Mouse (Mus musculus): ENCODE data around the gene Hist2h2ac.

Gene Hist2h2ac

DNA sequence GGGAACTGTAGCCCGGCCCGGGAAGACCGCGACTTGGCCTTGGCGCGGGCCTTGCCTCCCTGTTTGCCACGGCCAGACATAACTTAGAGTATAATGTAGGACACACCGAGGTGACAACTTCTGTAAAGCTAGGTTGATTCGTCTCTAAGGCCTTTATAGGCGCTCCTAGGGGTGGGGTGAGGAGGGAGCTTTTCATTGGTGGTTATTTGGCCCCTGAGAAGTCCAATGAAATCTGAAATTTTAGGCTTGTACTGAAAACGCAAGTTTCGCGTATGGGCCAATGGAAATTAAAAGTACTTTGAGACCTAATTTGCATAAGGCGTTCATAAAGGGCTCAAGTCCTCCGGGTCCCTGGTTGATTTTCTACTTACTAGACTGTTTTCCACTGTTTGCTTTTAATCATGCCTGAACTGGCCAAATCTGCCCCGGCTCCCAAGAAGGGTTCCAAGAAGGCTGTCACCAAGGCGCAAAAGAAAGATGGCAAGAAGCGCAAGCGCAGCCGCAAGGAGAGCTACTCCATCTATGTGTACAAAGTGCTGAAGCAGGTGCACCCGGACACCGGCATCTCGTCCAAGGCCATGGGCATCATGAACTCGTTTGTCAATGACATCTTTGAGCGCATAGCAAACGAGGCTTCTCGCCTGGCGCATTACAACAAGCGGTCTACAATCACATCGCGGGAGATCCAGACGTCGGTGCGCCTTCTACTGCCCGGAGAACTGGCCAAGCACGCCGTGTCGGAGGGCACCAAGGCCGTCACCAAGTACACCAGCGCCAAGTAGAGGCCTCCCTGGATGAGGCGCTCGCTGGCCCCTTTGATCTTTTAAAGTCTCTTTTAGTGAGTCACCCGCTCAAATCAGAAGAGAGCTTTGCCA lies at the start of gene Hist2h2ac, which contains the start of gene Hist2h2be:
TSS of gene Hist2h2ac (minus strand) at position 116 of the 875 bp plus-strand sequence.
TSS of gene Hist2h2be (plus strand) at position 355 of the 875 bp plus-strand sequence.
- DNase-seq (ENCODE audit: low read depth in 2 of 2, low spot score in 2 of 2) = peak; percentile 71 to 78

DNA sequence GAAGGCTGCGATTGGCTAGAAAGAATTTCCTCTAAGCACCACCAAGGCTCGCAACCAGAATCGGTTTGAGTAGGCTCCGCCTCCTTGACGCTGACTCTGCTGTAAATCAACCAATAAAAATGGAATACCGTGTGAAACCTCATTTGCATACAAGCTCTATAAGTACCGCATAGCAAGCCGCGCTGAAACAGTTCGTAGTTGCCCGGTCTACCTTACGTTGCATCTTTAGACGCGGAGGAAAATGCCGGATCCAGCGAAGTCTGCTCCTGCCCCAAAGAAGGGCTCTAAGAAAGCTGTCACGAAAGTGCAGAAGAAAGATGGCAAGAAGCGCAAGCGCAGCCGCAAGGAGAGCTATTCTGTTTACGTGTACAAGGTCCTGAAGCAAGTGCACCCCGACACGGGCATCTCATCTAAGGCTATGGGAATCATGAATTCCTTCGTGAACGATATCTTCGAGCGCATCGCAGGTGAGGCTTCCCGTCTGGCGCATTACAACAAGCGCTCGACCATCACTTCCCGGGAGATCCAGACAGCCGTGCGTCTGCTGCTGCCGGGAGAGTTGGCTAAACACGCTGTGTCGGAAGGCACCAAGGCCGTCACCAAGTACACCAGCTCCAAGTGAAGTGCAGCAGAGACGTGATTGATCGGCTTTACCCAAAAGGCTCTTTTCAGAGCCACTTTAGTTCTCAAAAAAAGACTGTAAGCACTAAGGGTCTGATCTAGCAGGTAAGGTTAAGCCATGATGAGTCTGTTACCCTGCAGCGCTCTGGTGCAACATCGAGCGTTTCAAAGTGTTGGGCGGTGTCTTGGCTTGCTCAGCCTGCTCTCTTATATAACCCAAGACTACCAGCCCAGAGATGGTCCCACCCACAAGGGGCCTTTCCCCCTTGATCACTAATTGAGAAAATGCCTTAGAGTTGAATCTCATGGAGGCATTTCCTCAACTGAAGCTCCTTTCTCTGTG lies 49.1 kb upstream of the Hist2h2ac start, which contains the start of gene Hist2h2bb:
TSS of gene Hist2h2bb (plus strand) at position 242 of the 964 bp plus-strand sequence.
- peak; percentile 70 to 78 for DNase-seq (ENCODE audit: low read depth in 2 of 2, low spot score in 2 of 2)

DNA sequence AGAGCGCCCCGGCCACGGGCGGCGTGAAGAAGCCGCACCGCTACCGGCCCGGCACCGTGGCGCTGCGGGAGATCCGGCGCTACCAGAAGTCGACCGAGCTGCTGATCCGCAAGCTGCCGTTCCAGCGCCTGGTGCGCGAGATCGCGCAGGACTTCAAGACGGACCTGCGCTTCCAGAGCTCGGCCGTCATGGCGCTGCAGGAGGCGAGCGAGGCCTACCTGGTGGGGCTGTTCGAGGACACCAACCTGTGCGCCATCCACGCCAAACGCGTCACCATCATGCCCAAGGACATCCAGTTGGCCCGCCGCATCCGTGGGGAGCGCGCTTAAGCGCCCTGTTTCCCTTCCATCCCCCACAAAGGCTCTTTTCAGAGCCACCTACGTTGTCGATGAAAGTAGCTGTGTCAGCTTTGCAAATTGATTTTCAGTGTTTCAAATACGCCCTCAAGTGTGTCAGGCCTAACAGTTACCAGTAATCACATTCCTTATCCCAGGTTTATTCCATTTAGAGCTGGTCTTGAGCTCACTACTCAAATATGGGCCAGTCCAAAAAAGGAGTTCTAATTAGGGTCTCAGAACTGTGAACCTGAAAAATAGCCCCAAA lies 48.2 kb upstream of the Hist2h2ac start:
- DNase-seq (ENCODE audit: low read depth in 2 of 2, low spot score in 2 of 2) = peak in 1 of 2 experiments; percentile 23

DNA sequence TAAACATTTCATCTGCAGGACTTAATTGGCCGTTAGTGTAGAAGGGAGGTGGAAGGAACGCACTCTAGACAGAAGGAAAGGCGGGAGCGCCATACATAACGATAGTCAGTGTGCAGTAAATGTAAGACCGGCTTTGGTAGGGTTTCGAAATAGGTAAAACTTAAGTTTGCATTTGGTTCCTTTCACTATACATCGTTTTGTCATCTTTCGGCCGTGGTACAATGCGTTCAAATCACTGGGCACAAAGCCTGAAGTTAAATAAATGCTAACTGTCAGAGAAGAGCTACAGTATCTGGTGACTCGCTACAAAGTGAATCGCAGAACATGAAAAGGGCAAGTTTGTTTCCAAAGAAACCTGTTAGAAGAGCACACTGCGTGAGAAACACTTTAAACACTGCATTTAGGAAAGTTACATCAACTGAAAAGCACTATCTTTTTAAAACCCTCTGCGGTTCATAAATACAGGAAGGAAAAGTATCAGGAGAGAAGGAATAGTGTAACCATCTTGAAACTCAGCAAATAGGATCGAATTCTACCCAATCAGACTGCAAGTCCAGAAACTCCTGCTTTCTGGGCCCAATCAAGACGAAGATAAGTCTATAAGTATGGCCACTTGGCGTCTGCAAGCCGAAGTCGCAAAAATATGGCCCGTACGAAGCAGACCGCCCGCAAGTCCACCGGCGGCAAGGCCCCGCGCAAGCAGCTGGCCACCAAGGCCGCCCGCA lies 47.5 kb upstream of the Hist2h2ac start, which contains the start of gene Hist2h3b:
TSS of gene Hist2h3b (plus strand) at position 604 of the 725 bp plus-strand sequence.
- peak; percentile 28 to 42 for DNase-seq (ENCODE audit: low read depth in 2 of 2, low spot score in 2 of 2)

DNA sequence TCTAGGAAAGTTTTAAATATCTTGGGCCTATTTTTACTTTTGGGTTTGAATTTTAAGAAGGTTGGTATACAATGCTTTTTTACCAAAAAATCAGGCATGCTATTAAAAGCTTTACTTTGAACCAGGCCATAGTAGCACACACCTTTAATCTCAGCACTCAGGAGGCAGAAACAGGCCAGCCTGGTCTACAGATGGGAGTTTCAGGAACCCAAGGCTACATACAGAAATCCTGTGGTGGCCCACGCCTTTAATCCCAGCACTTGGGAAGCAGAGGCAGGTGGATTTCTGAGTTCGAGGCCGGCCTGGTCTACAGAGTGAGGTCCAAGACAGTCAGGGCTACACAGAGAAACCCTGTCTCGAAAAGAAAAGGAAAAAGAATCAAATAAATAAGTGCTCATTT lies 46.9 kb upstream of the Hist2h2ac start:
- no peak for DNase-seq (ENCODE audit: low read depth in 2 of 2, low spot score in 2 of 2)

DNA sequence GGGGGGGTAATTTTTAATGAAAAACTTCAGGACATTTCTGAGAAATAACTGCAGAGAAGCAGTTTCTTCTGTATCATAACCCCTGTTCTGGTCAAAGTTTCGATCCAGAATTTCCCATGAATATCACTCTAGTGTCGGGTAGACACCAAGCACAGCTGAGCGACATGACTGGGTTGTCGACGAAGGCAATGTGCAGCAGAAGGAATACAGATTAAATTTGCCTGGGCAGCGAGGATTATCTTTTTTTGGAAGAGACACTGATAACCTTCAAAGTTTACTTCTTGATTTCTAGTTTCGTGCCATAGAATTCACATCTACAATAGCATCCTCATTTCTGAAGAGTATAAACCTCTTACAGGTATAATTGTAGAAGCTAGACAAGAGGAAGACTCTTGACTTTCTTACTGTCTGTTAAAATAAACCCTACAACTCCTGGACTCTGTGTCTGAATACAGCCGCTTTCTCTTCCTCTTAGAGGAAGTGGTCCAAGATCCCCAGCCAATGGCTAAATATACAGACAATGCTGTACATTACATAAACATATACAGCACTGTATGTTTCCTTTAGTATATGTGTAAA lies 45.5 kb upstream of the Hist2h2ac start:
- no peak for DNase-seq (ENCODE audit: low read depth in 2 of 2, low spot score in 2 of 2)

DNA sequence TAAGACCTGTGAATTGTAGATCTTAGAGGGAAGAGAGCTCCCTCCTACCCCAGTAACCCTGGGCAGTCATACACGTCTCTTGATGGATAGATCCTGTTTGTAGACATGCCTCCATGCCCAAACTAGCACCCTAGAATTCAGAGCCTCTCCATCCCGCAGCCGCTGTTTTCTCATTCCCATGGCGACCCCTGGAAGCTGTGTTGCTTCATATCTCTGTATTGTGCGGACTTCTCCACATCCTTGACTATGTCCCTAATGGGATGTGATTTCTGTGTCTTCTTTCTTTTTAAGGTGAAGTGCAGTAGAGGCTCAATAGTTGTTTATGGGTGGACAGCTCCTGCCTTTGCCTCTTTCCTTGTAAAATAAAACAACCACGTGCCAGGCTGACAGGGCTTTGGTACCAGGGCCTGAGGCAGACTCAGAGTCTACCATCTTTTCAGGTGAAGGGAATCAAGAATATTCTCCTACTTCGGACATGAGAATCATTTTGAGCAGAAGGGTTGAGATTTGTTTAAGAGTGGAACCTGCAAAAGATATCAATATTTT lies 43.8 kb upstream of the Hist2h2ac start:
- no peak for DNase-seq (ENCODE audit: low read depth in 2 of 2, low spot score in 2 of 2)

DNA sequence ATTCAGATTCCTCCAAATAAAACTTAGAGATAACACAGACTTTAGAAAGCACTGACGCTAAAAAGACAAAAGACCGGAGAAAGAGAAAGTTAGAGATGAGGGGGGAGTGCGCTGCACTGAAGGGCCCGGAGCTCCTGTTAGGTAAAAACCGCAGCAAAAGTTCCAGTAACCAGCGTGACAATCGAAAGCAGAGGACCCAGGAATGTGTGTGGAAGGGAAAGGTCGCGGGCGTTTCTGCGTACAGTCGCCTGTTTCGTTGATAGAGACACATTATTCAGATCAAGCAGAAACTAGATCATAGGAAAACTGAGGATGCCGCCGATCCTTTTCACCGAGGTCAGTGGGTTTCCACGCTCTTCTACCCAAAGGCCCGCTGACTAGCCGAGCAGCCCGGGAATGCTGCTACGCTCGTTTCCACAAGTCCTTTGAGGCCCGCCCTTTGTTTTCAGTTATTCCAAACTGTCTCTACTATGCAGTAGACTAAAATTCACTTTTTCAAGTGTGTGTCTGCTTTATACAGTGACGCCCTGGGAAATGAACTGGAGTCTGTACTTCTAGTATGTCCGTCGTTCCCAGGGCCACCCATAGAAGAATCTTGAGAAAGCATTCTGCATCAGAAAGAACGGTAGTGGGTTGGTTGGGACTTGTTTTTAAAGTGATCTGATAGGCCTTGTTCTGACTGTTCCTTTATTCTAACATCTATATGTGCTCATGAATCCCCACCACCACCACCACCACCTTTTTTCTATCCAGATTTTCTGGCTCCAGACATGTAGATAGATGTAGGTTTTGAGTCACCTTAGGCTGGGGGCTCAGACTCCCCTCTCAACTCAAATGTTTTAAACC lies 43.1 kb upstream of the Hist2h2ac start:
- DNase-seq (ENCODE audit: low read depth in 2 of 2, low spot score in 2 of 2) = peak in 1 of 2 experiments; percentile 44

DNA sequence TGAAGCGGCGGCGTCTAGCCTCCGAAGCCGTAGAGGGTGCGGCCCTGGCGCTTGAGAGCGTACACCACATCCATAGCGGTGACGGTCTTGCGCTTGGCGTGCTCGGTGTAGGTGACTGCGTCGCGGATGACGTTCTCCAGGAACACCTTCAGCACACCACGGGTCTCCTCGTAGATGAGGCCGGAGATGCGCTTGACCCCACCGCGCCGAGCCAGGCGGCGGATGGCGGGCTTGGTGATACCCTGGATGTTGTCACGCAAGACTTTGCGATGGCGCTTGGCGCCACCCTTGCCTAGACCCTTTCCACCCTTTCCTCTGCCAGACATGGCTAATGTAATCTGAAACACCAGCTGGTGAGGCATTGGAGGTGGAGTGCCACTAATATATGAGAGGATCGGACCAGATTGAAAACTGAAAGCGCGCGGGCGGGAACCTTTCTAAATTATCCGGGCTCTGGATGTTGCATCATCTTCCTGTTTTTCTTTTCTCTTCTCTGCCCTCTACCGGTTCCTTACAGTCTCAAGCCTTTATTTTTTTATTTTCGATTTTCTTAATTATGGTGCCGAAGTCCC lies 42.4 kb upstream of the Hist2h2ac start, which contains the start of gene Hist2h4:
TSS of gene Hist2h4 (minus strand) at position 333 of the 572 bp plus-strand sequence.
- DNase-seq (ENCODE audit: low read depth in 2 of 2, low spot score in 2 of 2) = peak; percentile 91 to 96

DNA sequence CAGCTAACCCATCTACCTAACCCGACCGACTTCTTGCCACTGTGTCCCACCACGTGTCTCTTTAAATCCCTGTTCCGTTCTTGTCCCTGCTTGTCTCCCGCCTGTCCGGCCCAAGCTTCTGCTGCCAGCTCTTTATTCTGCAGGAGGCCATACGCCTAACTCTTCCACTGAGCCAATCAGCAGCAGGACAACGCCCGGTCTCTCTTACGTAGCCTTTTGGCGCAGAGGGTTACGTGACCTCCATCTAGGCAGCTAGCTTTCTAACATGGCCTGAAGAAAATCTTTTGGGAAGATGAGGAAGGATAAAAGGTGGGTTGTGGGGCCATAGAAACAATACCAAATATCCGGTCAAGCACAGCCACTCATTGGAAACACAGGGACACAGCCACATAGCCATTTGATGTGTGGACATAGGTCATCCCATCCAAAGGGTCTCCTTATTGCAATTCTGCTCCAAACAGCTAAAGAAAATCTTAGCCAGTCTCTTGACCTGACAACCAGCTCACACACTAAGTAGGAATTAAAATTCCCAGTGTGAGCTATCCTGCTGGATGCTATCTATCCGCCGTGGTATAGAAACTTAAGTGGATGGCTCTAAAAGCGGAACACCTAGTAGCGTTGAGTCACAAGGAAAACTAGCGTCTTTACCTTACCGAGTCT lies 41.7 kb upstream of the Hist2h2ac start:
- peak; percentile 43 to 50 for DNase-seq (ENCODE audit: low read depth in 2 of 2, low spot score in 2 of 2)

DNA sequence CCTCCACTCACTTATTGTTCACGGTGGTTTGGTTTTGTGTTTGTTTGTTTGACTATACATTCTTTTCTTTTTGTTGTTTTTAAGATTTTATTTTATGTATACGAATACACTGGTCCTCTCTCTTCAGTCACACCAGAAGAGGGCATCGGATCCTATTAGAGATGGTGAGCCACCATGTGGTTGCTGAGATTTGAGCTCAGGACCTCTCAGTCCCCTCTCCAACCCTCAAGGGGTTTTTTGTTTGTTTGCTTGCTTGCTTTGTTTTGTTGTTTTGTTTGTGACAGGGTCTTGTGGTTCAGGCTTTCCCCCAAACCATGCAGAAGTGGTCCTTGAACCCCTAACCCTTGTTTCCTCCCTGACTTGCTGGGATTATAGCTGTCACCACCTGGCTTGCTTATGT lies 40.9 kb upstream of the Hist2h2ac start:
- DNase-seq (ENCODE audit: low read depth in 2 of 2, low spot score in 2 of 2) = no peak

DNA sequence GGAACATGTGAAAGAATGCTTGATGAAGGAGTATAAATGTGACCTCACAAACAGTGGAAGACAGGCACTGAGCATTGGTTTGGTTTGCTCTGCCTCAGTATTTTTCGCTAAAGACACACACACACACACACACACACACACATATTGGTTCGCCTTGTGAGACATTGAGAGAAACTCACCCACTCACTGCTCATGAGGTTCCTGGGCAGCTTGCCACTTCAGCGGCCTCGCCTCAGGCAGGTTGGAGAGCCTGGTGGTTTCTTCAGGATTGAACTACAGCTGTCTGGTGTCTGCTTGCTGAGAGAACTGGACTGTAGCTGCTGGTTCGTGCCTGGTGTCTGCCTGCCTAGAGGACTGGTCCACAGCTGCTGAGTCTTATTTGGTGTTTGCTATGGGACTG lies 39.5 kb upstream of the Hist2h2ac start:
- DNase-seq (ENCODE audit: low read depth in 2 of 2, low spot score in 2 of 2) = no peak

DNA sequence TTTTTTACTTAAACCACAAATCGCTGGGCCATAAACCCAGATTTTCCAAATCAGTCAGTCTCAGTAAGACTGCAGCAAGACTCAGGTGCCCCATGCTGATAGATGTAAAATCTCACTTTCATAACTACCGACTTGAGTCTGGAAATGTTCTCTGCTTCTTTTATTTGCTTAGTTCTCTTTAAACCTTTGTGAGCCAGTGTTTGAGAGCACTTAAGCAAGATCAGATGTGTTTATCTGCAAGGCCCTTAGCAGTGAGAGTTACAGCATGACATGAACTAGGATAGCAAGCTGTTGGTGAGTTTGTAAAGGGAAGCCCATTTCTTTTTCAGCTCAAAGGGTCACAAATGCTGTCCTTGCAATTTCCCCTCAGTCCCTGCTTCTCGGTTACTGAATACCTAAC lies 36.5 kb upstream of the Hist2h2ac start:
- no peak for DNase-seq (ENCODE audit: low read depth in 2 of 2, low spot score in 2 of 2)

DNA sequence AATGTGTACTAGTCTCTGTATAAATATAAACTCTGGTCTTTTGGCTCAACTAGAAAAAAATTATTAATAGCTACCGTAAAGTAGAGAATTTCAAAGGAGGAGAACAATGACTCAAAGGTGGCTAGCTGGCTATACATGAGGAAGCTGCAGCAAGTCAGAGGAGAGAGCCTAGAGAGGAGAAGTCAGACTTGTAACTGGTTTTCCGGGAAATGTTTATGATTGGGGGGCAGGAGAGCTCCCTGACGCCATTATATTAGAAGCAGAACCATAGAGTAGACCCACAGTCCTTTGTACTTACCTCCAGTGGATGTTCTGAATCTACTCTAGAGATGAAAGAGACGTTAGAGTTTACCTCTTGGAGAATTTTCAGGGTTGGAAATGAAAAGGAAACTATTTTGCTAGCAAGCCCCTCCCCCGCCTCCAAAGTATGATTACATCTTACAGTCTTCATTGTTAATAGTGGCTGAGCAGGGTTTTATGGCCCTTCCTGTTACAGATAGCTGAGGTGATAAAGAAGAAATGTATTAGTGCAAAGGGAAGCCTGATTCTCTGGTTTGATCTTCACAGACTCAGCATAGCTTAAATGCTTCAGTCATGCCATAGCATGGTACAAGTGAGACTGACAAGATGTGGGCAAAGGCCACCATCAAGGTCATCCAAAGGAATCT lies 35.4 kb upstream of the Hist2h2ac start:
- no peak for DNase-seq (ENCODE audit: low read depth in 2 of 2, low spot score in 2 of 2)

DNA sequence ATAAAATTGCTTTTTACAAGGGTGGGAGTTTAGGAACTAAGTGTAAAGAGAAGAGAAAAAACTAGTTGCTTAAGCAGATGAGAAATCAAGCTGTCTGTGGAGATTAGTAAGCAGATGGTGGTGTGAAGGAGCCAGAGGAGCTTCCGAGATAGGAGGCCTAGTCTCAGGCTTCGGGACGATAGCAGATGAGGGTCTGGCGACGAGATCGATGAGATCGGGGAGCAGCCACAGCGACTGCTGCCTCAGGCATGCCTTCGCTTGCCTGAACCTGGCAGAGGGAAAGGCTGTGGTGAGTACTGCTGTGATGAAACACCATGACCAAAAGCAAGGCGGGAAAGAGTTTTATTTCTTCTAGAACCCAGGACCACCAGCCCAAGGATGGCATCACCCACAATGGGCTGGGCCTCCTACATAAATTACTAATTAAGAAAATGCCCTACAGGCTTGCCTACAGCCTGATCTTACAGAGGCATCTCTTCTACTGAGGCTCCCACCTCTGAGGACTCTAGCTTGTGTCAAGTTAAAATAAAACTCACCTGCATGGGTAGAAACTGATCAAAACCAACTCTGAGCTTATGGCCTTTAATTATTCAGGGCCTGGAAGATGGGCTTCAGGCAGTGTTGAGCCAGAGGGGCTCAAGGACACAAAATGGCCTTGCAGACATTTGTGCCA lies 34.1 kb upstream of the Hist2h2ac start:
- DNase-seq (ENCODE audit: low read depth in 2 of 2, low spot score in 2 of 2) = no peak

DNA sequence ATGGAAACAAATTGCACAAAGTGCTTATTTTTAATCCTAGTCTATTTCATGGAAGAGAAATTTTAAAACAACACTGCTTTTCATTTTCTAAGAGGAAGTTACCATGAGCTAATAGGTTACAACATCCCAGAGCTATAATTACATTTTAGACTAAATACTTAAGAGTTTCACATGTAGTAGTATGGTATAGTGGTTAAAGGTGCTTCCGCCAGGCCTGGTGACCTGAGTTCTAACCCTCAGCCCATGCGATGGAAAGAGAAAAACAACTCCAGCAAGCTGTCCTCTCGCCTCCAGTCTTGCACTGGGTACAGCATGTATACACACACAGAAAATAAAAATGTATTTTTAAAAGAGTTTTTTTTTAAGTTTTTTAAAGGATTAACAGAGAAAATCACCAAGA lies 31.1 kb upstream of the Hist2h2ac start:
- DNase-seq (ENCODE audit: low read depth in 2 of 2, low spot score in 2 of 2) = no peak

DNA sequence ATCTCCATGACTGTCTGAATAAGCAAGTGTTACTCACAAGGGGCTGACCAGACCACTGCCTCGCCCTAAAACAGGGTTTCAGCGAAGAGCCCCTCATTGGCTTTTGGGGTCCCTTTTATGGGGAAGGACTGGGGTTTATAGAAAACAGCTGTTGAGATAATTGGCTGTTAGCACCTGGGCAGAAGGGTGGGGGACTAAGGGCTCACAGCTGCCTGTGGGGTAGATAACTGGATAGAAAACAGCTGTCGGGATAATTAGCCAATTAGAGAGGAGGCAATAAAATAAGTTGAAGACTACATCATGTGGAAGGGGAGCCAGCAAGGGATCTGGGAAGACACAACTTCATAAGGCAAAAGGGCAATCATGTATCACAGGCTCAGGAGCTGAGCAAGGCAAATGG lies 30.2 kb upstream of the Hist2h2ac start:
- DNase-seq (ENCODE audit: low read depth in 2 of 2, low spot score in 2 of 2) = no peak
